In the genomic region with DNA sequence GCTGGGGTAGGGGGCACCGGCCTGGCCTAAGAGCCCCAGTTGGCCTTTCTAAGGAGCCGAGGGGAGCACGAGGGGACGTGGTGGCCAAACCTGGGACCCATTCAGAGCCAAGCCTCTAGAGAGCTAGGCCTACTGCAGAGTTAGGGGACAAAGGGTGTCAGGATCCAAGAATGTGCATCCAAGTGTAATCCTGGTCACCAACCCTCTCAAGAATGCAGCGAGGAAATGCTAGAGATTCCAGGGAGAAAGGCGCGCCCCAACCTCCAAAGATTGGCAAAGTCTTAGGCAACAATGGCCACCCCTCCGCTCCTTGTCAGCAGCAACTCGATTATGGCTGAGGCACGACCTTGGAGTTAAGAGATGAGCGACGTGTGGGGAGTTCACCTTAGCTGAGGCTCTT, we compare ENCODE assay signal across 13 mouse cellular contexts. TPM values are rescaled to one million over a fixed set of nuclear protein-coding genes. Genes with fewer than 3 reads are reported as not detected.
DNase-seq lines count a peak whose midpoint lies in the region; ATAC-seq and TF ChIP-seq lines count a peak whose summit lies in the region.
"Had no signal": no experiment of that assay in that cellular context is flagged by ENCODE, and none has a peak within 500 bp of the region (broad histone marks: within the 10 kb centered on the region; RNA-seq: fewer than 3 reads in every experiment).

No protein-coding gene starts in this region.

- WGBS in lung, embryonic 14.5 days = 39% methylated on average over 12 of the region's 12 CpGs
- 35% methylated on average over 12 of the region's 12 CpGs for WGBS in intestine, embryonic 15.5 days
- WGBS in stomach, embryonic 14.5 days = 43% methylated on average over 12 of the region's 12 CpGs

- no peaks in the 10 kb centered on the region for H3K9me3 ChIP-seq in lung, embryonic 14.5 days (ENCODE audit: low read depth, low read length)
- H3K9me3 ChIP-seq in intestine, embryonic 15.5 days = no peaks in the 10 kb centered on the region
- H3K9me3 ChIP-seq in stomach, embryonic 14.5 days (ENCODE audit: control insufficient read depth, low read depth, low read length) = no peaks in the 10 kb centered on the region
- H3K9me3 ChIP-seq: midbrain, embryonic 13.5 days had no signal

- H3K4me3 ChIP-seq in gastrocnemius, adult 2 months = no peak overlapping the region
- H3K4me3 ChIP-seq in lung, embryonic 14.5 days (ENCODE audit: low read depth, low read length) = peak overlapping the region; percentile 24
- peak overlapping the region; percentile 27 for H3K4me3 ChIP-seq in intestine, embryonic 15.5 days (replicated peaks)
- peak overlapping the region; percentile 18 for H3K4me3 ChIP-seq in stomach, embryonic 14.5 days (ENCODE audit: low read depth, low read length)
- H3K4me3 ChIP-seq: midbrain, embryonic 13.5 days had no signal

- peaks cover 12% of the 10 kb centered on the region; the same call in 1 of the 2 replicates for H3K27me3 ChIP-seq in lung, embryonic 14.5 days (ENCODE audit: insufficient read depth, low read length)
- H3K27me3 ChIP-seq in intestine, embryonic 15.5 days (replicated peaks) = 0 out of 2 replicates have a peak, but pooled peaks cover 5% of the 10 kb centered on the region
- no peaks in the 10 kb centered on the region for H3K27me3 ChIP-seq in stomach, embryonic 14.5 days (ENCODE audit: control insufficient read depth, insufficient read depth, low read length)

- H3K4me2 ChIP-seq in lung, embryonic 14.5 days = peak overlapping the region; percentile 56
- H3K4me2 ChIP-seq in intestine, embryonic 15.5 days (replicated peaks) = peak overlapping the region; percentile 56
- peak overlapping the region; percentile 37 for H3K4me2 ChIP-seq in stomach, embryonic 14.5 days (replicated peaks; ENCODE audit: low read depth, low read length)
- H3K4me2 ChIP-seq: midbrain, embryonic 13.5 days had no signal

- DNase-seq in gastrocnemius, adult 2 months = no peak
- DNase-seq in gastrocnemius, adult 18-20 months (ENCODE audit: low spot score) = no peak
- peak; percentile 38 for DNase-seq in lung, embryonic 14.5 days
- no peak for DNase-seq in lung, adult 18-20 months
- DNase-seq in adrenal gland, postnatal 36 days = no peak
- DNase-seq in neural tube, embryonic 10.5 days (ENCODE audit: extremely low spot score, low spot score) = no peak
- DNase-seq: B cell, adult 2 months; cerebellum, adult 11 months had no signal

- peak; percentile 11; the same call in 1 of the 2 replicates for ATAC-seq in lung, embryonic 14.5 days (ENCODE audit: insufficient read depth)
- ATAC-seq in intestine, embryonic 15.5 days = peak; percentile 13; the same call in 1 of the 2 replicates
- ATAC-seq in stomach, embryonic 14.5 days (ENCODE audit: insufficient number of reproducible peaks, insufficient read depth, low FRiP score, low read depth) = peak; percentile 2; the same call in 1 of the 2 replicates
- ATAC-seq: midbrain, embryonic 13.5 days had no signal

- H3K27ac ChIP-seq in gastrocnemius, adult 2 months = peak overlapping the region; percentile 5; the same call in 1 of the 2 replicates
- peak overlapping the region; percentile 36 for H3K27ac ChIP-seq in lung, embryonic 14.5 days (ENCODE audit: low read depth)
- peak overlapping the region; percentile 42 for H3K27ac ChIP-seq in intestine, embryonic 15.5 days
- H3K27ac ChIP-seq in stomach, embryonic 14.5 days (ENCODE audit: low read length) = peak overlapping the region; percentile 27; the same call in 1 of the 2 replicates
- H3K27ac ChIP-seq: midbrain, embryonic 13.5 days had no signal

- intact Hi-C loops in gastrocnemius, adult 2 months (cut with DNase I) = no loop called here

- H3K4me1 ChIP-seq in lung, embryonic 14.5 days (ENCODE audit: insufficient read depth) = peaks cover 15% of the 10 kb centered on the region
- H3K4me1 ChIP-seq in intestine, embryonic 15.5 days (replicated peaks) = peaks cover 42% of the 10 kb centered on the region
- peaks cover 23% of the 10 kb centered on the region for H3K4me1 ChIP-seq in stomach, embryonic 14.5 days (ENCODE audit: control insufficient read depth, insufficient read depth, low read length)

- H3K9ac ChIP-seq in lung, embryonic 14.5 days = peak overlapping the region; percentile 13; the same call in 1 of the 2 replicates
- no peak overlapping the region for H3K9ac ChIP-seq in intestine, embryonic 15.5 days
- 0 out of 2 replicates have a peak overlapping the region, but pooled peaks have one; percentile 14 for H3K9ac ChIP-seq in stomach, embryonic 14.5 days (replicated peaks; ENCODE audit: low read depth, low read length)
- H3K9ac ChIP-seq: midbrain, embryonic 13.5 days had no signal

- no peak for TF ChIP-seq CTCF in gastrocnemius, adult 2 months (IDR thresholded peaks at IDR 0.05)
- TF ChIP-seq CTCF in lung, embryonic 14.5 days (IDR thresholded peaks at IDR 0.05; ENCODE audit: low read depth) = no peak

- H3K36me3 ChIP-seq in lung, embryonic 14.5 days (ENCODE audit: insufficient read depth) = no peaks in the 10 kb centered on the region
- H3K36me3 ChIP-seq in intestine, embryonic 15.5 days = no peaks in the 10 kb centered on the region
- no peaks in the 10 kb centered on the region for H3K36me3 ChIP-seq in stomach, embryonic 14.5 days (ENCODE audit: control insufficient read depth, insufficient read depth, low read length)
- H3K36me3 ChIP-seq: midbrain, embryonic 13.5 days had no signal

RNA-seq across cellular contexts. Expression of gene Palm3, which starts 0.3 kb away (rescaled TPM):
- under 1 TPM in 1 of 2 experiments, not detected in 1; 0.31 TPM for total RNA-seq in gastrocnemius, adult 2 months (2021)
- total RNA-seq in gastrocnemius, adult 18-20 months (2021) = under 1 TPM; 0.09 to 0.11 TPM
- polyA plus RNA-seq in lung, embryonic 14.5 days (2014; fragmentation: Nextera tagmentation; extraction: Ambion mirVana) = 2.5 and 2.9 TPM in 2 replicates
- 8.9 and 9.4 TPM in 2 replicates for polyA plus RNA-seq in intestine, embryonic 15.5 days (2015; fragmentation: Nextera tagmentation; extraction: Ambion mirVana)
- 3.2 and 3.6 TPM in 2 replicates for polyA plus RNA-seq in stomach, embryonic 14.5 days (2014; fragmentation: Nextera tagmentation; extraction: Ambion mirVana)
- total RNA-seq in adrenal gland, postnatal 36 days (2021) = under 1 TPM; 0.43 to 0.46 TPM

RNA-seq across cellular contexts. Expression of gene 2210011C24Rik, which starts 9.6 kb away (rescaled TPM):
- total RNA-seq in gastrocnemius, adult 2 months (2021) = 1 to 10 TPM; 1.5 to 2.1 TPM
- 1 to 10 TPM; 2.0 to 2.4 TPM for total RNA-seq in gastrocnemius, adult 18-20 months (2021)
- 0.83 and 1.2 TPM in 2 replicates for polyA plus RNA-seq in lung, embryonic 14.5 days (2014; fragmentation: Nextera tagmentation; extraction: Ambion mirVana)
- polyA plus RNA-seq in intestine, embryonic 15.5 days (2015; fragmentation: Nextera tagmentation; extraction: Ambion mirVana) = 1.5 and 1.6 TPM in 2 replicates
- polyA plus RNA-seq in stomach, embryonic 14.5 days (2014; fragmentation: Nextera tagmentation; extraction: Ambion mirVana) = 1.1 and 1.3 TPM in 2 replicates
- not detected for total RNA-seq in adrenal gland, postnatal 36 days (2021)

RNA-seq across cellular contexts. Expression of gene 1700067K01Rik, which starts 20.3 kb away (rescaled TPM):
- under 1 TPM in 1 of 2 experiments, not detected in 1; 0.48 TPM for total RNA-seq in gastrocnemius, adult 2 months (2021)
- total RNA-seq in gastrocnemius, adult 18-20 months (2021) = not detected
- polyA plus RNA-seq in lung, embryonic 14.5 days (2014; fragmentation: Nextera tagmentation; extraction: Ambion mirVana) = 1.4 and 1.5 TPM in 2 replicates
- polyA plus RNA-seq in intestine, embryonic 15.5 days (2015; fragmentation: Nextera tagmentation; extraction: Ambion mirVana) = 0.86 and 0.87 TPM in 2 replicates
- 0.71 and 0.87 TPM in 2 replicates for polyA plus RNA-seq in stomach, embryonic 14.5 days (2014; fragmentation: Nextera tagmentation; extraction: Ambion mirVana)
- total RNA-seq in adrenal gland, postnatal 36 days (2021) = under 1 TPM; 0.43 to 0.50 TPM
- total RNA-seq: gastrocnemius, adult 8-10 months had no signal

RNA-seq across cellular contexts. Expression of gene Il27ra, which starts 20.8 kb away (rescaled TPM):
- under 1 TPM; 0.36 to 0.61 TPM for total RNA-seq in gastrocnemius, adult 2 months (2021)
- total RNA-seq in gastrocnemius, adult 18-20 months (2021) = under 1 TPM; 0.37 to 0.66 TPM
- polyA plus RNA-seq in lung, embryonic 14.5 days (2014; fragmentation: Nextera tagmentation; extraction: Ambion mirVana) = 1.1 TPM in 2 replicates
- polyA plus RNA-seq in intestine, embryonic 15.5 days (2015; fragmentation: Nextera tagmentation; extraction: Ambion mirVana) = 1.3 and 1.5 TPM in 2 replicates
- 1.1 and 1.3 TPM in 2 replicates for polyA plus RNA-seq in stomach, embryonic 14.5 days (2014; fragmentation: Nextera tagmentation; extraction: Ambion mirVana)
- 1 to 10 TPM; 2.0 to 2.2 TPM for total RNA-seq in adrenal gland, postnatal 36 days (2021)

RNA-seq across cellular contexts. Expression of gene Rln3, which starts 23.2 kb away (rescaled TPM):
- total RNA-seq in gastrocnemius, adult 2 months (2021) = not detected
- total RNA-seq in gastrocnemius, adult 18-20 months (2021) = not detected
- polyA plus RNA-seq in lung, embryonic 14.5 days (2014; fragmentation: Nextera tagmentation; extraction: Ambion mirVana) = not detected in 2 replicates
- polyA plus RNA-seq in intestine, embryonic 15.5 days (2015; fragmentation: Nextera tagmentation; extraction: Ambion mirVana) = 0.28 and 0.31 TPM in 2 replicates
- polyA plus RNA-seq in stomach, embryonic 14.5 days (2014; fragmentation: Nextera tagmentation; extraction: Ambion mirVana) = not detected in 2 replicates
- total RNA-seq in adrenal gland, postnatal 36 days (2021) = not detected
- total RNA-seq: gastrocnemius, adult 8-10 months; left cerebral cortex, postnatal 25 days had no signal
- polyA plus RNA-seq: midbrain, embryonic 13.5 days had no signal
